Mouse (Mus musculus) heart, embryonic 16.5 days (tissue): ENCODE results near the gene Kncn. TPM values are rescaled to one million over a fixed set of nuclear protein-coding genes. Genes with fewer than 3 reads are reported as not detected.

Experiments used
- ATAC-seq: fragments of 200-750 bp; cut with Nextera tagmentation; replicated peaks from 2 replicates; pipeline ENCODE4 v1.8.0; 2017; ENCODE audit warnings: moderate number of reproducible peaks; ENCODE audit not compliant: insufficient read depth, low FRiP score; ENCODE audit errors: extremely low read depth
- H3K27ac ChIP-seq: fragments of 300-500 bp; sonication (generic); 2 replicates; pipeline ENCODE4 v1.5.1; 2014; ENCODE audit warnings: mild to moderate bottlenecking, low read length, control low read depth, moderate library complexity
- H3K27me3 ChIP-seq: fragments of 300-500 bp; sonication (generic); 2 replicates; pipeline ENCODE4 v1.6.1; 2014; ENCODE audit warnings: low read length, mixed read lengths; ENCODE audit not compliant: control insufficient read depth, insufficient read depth
- H3K36me3 ChIP-seq: fragments of 300-500 bp; sonication (generic); 2 replicates; pipeline ENCODE4 v1.6.1; 2014; ENCODE audit not compliant: control insufficient read depth, insufficient read depth
- H3K4me1 ChIP-seq: fragments of 300-500 bp; sonication (generic); 2 replicates; pipeline ENCODE4 v1.6.1; 2014; ENCODE audit warnings: low read length, mixed read lengths; ENCODE audit not compliant: control insufficient read depth, insufficient read depth
- H3K4me2 ChIP-seq: fragments of 300-500 bp; sonication (generic); 2 replicates; pipeline ENCODE4 v1.6.1; 2014; ENCODE audit warnings: low read depth, mild to moderate bottlenecking, control low read depth, low read length
- H3K4me3 ChIP-seq: fragments of 300-500 bp; sonication (generic); 2 replicates; pipeline ENCODE4 v1.5.1; 2014; ENCODE audit warnings: mild to moderate bottlenecking, control low read depth, low read length
- H3K9ac ChIP-seq: fragments of 300-500 bp; sonication (generic); 2 replicates; pipeline ENCODE4 v1.6.1; 2014; ENCODE audit warnings: low read length, control low read depth
- H3K9me3 ChIP-seq: fragments of 300-500 bp; sonication (generic); replicated peaks from 2 replicates; pipeline ENCODE4 v1.6.1; 2016; ENCODE audit warnings: low read length; ENCODE audit not compliant: control insufficient read depth
- WGBS: fragments of 180-500 bp; shearing (Covaris S2); extraction: QIAGEN DNeasy Blood & Tissue Kit; methylation state at CpG from one replicate; pipeline ENCODE4 v1.1.7; 2014; 5-methylcytosine and 5-hydroxymethylcytosine counted together
- polyA plus RNA-seq: library from polyadenylated mRNA; unstranded; fragments of >200 nt; fragmentation: Nextera tagmentation; extraction: Ambion mirVana; gene quantifications from 2 replicates; pipeline ENCODE4 v1.2.1, GENCODE M21; 2015

The Kncn gene
- polyA plus RNA-seq, 1 experiment from 2014 or later = not detected

- no peak for ATAC-seq
- Histone ChIP-seq H3K27ac (no peak overlapping the region), H3K4me3 (peak overlapping the region; percentile 33), H3K4me2 (peak overlapping the region; percentile 63), H3K9me3 (no peaks in the 10 kb centered on the region), H3K27me3 (peaks cover 44% of the 10 kb centered on the region), H3K4me1 (peaks cover 6% of the 10 kb centered on the region; the same call in 1 of the 2 replicates), H3K36me3 (no peaks in the 10 kb centered on the region), H3K9ac (peak overlapping the region; percentile 25; the same call in 1 of the 2 replicates)
- WGBS = 12% methylated on average over 6 of the region's 6 CpGs
Measured at GRCm38 (mm10) chr4:115890066-115890465, 5.9 kb downstream of the Kncn start.

GRCm38 (mm10) chr4:115890553-115890952 lies 6.4 kb downstream of the Kncn start, which contains the start of gene 6430628N08Rik:
6430628N08Rik (plus strand) TSS chr4:115890665.
- Histone ChIP-seq H3K4me2 (peak within 1 kb of the TSS; percentile 63), H3K27me3 (peaks cover 47% of the 10 kb centered on the region), H3K4me1 (peaks cover 6% of the 10 kb centered on the region; the same call in 1 of the 2 replicates), H3K36me3 (no peaks in the 10 kb centered on the region), H3K27ac (no peak within 1 kb of the TSS), H3K4me3 (peak within 1 kb of the TSS; percentile 33), H3K9ac (peak within 1 kb of the TSS; percentile 25; the same call in 1 of the 2 replicates), H3K9me3 (no peaks in the 10 kb centered on the region)
- WGBS = 2% methylated on average over 31 of the region's 31 CpGs
- ATAC-seq = no peak

DNA sequence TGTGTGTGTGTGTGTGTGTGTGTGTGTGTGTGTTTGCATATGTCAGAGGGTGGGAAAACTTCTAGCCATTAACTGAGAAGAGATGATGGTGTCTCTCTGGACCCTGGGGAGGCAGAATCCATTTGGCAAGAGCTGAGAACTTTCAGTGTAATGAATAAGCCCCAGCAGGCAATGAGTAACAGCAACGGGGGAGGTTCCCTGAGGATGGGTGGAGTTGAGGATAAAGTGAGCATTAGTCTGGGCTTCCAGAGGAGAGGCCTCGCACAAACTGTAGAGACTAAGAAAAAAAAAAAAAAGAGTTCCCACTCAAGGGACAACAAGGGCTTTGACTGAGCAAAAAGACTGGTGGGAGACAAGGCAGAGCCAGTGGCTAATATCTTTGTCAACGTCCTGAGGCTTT lies 10.1 kb downstream of the Kncn start:
- Histone ChIP-seq H3K9me3 (no peaks in the 10 kb centered on the region), H3K9ac (no peak overlapping the region), H3K27me3 (peaks cover 67% of the 10 kb centered on the region), H3K4me3 (no peak overlapping the region), H3K27ac (no peak overlapping the region), H3K36me3 (no peaks in the 10 kb centered on the region), H3K4me1 (peaks cover 13% of the 10 kb centered on the region; the same call in 1 of the 2 replicates), H3K4me2 (no peak overlapping the region)
- WGBS = 22% methylated on average over 3 of the region's 3 CpGs
- ATAC-seq = no peak

DNA sequence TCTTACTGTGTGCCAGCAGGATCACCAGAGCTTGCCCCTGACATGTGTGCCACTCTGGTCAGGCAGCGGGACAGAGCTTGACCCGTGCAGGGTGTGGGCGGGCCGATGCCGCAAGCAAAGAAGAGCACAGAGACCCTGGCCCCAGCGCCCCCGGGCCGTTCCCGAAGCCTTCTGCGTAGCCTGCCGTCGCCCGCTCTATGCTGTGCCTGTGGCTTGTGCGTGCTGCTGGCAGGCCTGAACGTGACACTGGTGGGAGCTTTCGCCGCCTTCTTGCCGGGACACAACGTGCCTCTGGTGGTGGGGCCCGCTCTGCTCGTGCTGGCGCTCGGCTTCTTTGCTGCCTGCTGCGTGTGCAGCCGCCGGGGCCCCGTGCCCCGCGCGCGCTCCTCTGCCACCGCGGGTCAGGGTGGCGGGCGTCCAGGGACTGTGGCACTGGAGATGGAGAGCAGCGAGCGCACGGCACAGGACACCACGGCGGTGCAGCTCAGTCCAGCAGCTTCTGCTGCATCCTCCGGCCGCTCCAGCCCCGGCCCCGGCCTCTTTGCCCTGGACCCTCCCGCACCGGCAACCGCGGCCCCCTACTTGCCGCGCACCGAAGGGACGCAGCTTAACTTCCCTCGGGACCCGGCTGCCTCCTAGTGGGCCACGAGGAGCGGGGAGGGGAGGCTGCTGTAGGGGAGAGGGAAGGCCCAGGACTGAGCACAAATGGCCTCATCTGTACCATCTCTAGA lies 13.9 kb downstream of the Kncn start:
- no peak; the same call in 1 of the 2 replicates for ATAC-seq
- Histone ChIP-seq H3K4me2 (peak overlapping the region; percentile 71), H3K36me3 (no peaks in the 10 kb centered on the region), H3K27me3 (peaks cover 71% of the 10 kb centered on the region), H3K4me3 (peak overlapping the region; percentile 49), H3K9me3 (no peaks in the 10 kb centered on the region), H3K4me1 (peaks cover 7% of the 10 kb centered on the region; the same call in 1 of the 2 replicates), H3K27ac (no peak overlapping the region), H3K9ac (peak overlapping the region; percentile 11; the same call in 1 of the 2 replicates)
- WGBS = 2% methylated on average over 56 of the region's 56 CpGs

DNA sequence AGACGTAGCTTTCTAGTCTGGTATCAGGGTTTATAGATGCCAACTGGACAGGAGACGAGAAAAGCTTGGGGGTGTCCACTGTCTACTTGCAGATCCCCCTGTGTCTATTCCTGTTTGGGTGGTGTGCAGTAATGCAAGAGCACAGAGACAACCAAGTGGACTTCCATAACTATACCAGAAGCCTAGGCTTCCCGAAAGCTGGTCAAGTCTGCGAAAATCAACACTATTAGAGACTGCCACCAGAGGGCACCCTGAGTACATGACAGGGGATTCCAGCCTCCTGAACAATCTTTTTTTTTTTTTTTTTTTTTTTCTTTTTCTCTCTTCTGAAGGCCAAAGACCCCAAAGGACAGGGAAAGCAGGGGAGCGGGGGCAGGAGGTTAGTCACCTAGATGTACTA lies 18.6 kb downstream of the Kncn start:
- no peaks in the 10 kb centered on the region for H3K9me3 ChIP-seq
- no peak overlapping the region for H3K4me3 ChIP-seq
- no peaks in the 10 kb centered on the region for H3K36me3 ChIP-seq
- no peak overlapping the region for H3K9ac ChIP-seq
- no peak overlapping the region for H3K27ac ChIP-seq
- H3K27me3 ChIP-seq = peaks cover 80% of the 10 kb centered on the region
- peaks cover 6% of the 10 kb centered on the region; the same call in 1 of the 2 replicates for H3K4me1 ChIP-seq
- H3K4me2 ChIP-seq = no peak overlapping the region
- no peak for ATAC-seq
- WGBS = 14% methylated on average over 5 of the region's 5 CpGs

- WGBS = 22% methylated on average over 12 of the region's 12 CpGs
- ATAC-seq = no peak
- no peak overlapping the region for H3K27ac ChIP-seq
- no peaks in the 10 kb centered on the region for H3K9me3 ChIP-seq
- H3K4me3 ChIP-seq = no peak overlapping the region
- H3K36me3 ChIP-seq = no peaks in the 10 kb centered on the region
- no peak overlapping the region for H3K4me2 ChIP-seq
- H3K9ac ChIP-seq = no peak overlapping the region
- H3K4me1 ChIP-seq = no peaks in the 10 kb centered on the region
- H3K27me3 ChIP-seq = peaks cover 73% of the 10 kb centered on the region
Measured at GRCm38 (mm10) chr4:115904375-115904774, 20.2 kb downstream of the Kncn start.

- Histone ChIP-seq H3K9me3 (no peaks in the 10 kb centered on the region), H3K27ac (no peak overlapping the region), H3K4me3 (no peak overlapping the region), H3K9ac (no peak overlapping the region), H3K36me3 (no peaks in the 10 kb centered on the region), H3K27me3 (peaks cover 64% of the 10 kb centered on the region), H3K4me2 (no peak overlapping the region), H3K4me1 (no peaks in the 10 kb centered on the region)
- WGBS = 18% methylated on average over 7 of the region's 7 CpGs
- ATAC-seq = no peak
Measured at GRCm38 (mm10) chr4:115905701-115906100, 21.5 kb downstream of the Kncn start.

GRCm38 (mm10) chr4:115906791-115907190 lies 22.6 kb downstream of the Kncn start:
- no peak overlapping the region for H3K4me3 ChIP-seq
- H3K27ac ChIP-seq = no peak overlapping the region
- 75% methylated on average over 3 of the region's 3 CpGs for WGBS
- no peak overlapping the region for H3K9ac ChIP-seq
- H3K36me3 ChIP-seq = no peaks in the 10 kb centered on the region
- ATAC-seq = no peak
- H3K27me3 ChIP-seq = peaks cover 55% of the 10 kb centered on the region
- no peak overlapping the region for H3K4me2 ChIP-seq
- H3K4me1 ChIP-seq = no peaks in the 10 kb centered on the region
- no peaks in the 10 kb centered on the region for H3K9me3 ChIP-seq

DNA sequence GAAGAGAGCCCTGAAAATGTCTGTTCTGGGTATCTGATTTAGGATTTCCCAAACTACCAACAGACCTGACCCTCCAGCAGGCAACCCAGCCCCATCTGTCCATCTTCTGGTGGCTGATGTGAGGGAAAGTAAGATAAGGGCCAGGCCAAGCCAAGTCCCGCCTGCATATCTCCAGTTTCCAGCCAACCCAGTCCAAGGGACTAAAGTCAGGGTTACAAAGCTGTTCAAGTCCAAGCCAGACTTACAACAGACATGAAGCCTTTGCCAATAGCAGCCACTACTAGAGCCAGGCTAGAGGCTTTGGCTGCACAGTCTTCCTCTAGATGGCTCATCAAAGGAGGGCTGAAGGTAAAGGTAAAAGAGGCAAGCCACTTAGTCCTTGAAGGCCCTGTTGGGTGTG lies 23.8 kb downstream of the Kncn start:
- Histone ChIP-seq H3K36me3 (no peaks in the 10 kb centered on the region), H3K9me3 (no peaks in the 10 kb centered on the region), H3K4me3 (no peak overlapping the region), H3K4me2 (no peak overlapping the region), H3K27ac (no peak overlapping the region), H3K27me3 (peaks cover 46% of the 10 kb centered on the region), H3K9ac (no peak overlapping the region), H3K4me1 (no peaks in the 10 kb centered on the region)
- ATAC-seq = no peak
- WGBS = 12% methylated on average over 1 of the region's 1 CpGs
